Mouse (Mus musculus): ENCODE data around the gene Dpp6. TPM values are rescaled to one million over a fixed set of nuclear protein-coding genes. Genes with fewer than 3 reads are reported as not detected.

Gene Dpp6
- total and polyA plus RNA-seq, 3 experiments = 0.04 to 0.11 TPM; not detected in 1

DNA sequence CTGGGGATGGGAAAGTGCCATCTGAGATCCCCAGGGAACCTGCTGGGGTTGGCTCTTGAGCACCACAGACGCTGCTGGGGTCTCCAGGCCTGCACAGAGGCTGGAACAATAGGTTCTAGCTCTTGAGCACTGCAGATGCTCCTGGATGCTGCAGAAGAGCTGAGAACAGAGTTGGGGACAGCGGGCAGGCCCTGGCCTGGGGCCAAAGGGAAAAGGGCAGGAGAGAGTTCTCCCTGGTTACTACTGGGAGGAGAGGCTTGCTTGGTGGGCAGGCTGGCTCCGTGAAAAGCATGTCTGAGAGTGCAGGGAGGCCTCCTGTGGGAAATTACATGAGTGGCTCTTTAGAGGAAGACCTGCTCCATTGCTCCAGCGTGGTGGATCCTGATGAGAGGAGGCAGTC lies 432.9 kb downstream of the Dpp6 start:
- Histone ChIP-seq H3K4me1 (ENCODE audit: control insufficient read depth, insufficient read depth, low read length) (no peaks in the 10 kb centered on the region), H3K9ac (ENCODE audit: low read depth, low read length) (no peak overlapping the region), H3K27me3 (ENCODE audit: control insufficient read depth, insufficient read depth, low read length) (no peaks in the 10 kb centered on the region), H3K36me3 (ENCODE audit: control insufficient read depth, insufficient read depth, low read length) (no peaks in the 10 kb centered on the region), H3K4me3 (no peak overlapping the region), H3K79me2 (replicated peaks; ENCODE audit: control insufficient read depth, insufficient read depth, low read length) (no peaks in the 10 kb centered on the region), H3K27ac (no peak overlapping the region)
- no peak for DNase-seq
- intact Hi-C loops (cut with DNase I) = no loop called here
- no peak for TF ChIP-seq EP300 (IDR thresholded peaks at IDR 0.05; ENCODE audit: insufficient read depth, low read depth, low read length)
- no peak for TF ChIP-seq CTCF (IDR thresholded peaks at IDR 0.05)
- no peak for TF ChIP-seq POLR2A (IDR thresholded peaks at IDR 0.05; ENCODE audit: insufficient read depth, low read depth, low read length)
- 54% methylated on average over 4 of the region's 4 CpGs for WGBS

- 78% methylated on average over 3 of the region's 3 CpGs for WGBS
These were observed 433.9 kb downstream of the Dpp6 start for GRCm38 (mm10) chr5:27250906-27251305.

GRCm38 (mm10) chr5:27251361-27251760 lies 434.4 kb downstream of the Dpp6 start:
- Histone ChIP-seq H3K36me3 (ENCODE audit: control insufficient read depth, insufficient read depth, low read length) (no peaks in the 10 kb centered on the region), H3K4me3 (no peak overlapping the region), H3K4me1 (ENCODE audit: control insufficient read depth, insufficient read depth, low read length) (no peaks in the 10 kb centered on the region), H3K79me2 (replicated peaks; ENCODE audit: control insufficient read depth, insufficient read depth, low read length) (no peaks in the 10 kb centered on the region), H3K27me3 (ENCODE audit: control insufficient read depth, insufficient read depth, low read length) (no peaks in the 10 kb centered on the region), H3K27ac (no peak overlapping the region), H3K9ac (ENCODE audit: low read depth, low read length) (no peak overlapping the region)
- no peak for DNase-seq
- no peak for TF ChIP-seq EP300 (IDR thresholded peaks at IDR 0.05; ENCODE audit: insufficient read depth, low read depth, low read length)
- TF ChIP-seq POLR2A (IDR thresholded peaks at IDR 0.05; ENCODE audit: insufficient read depth, low read depth, low read length) = no peak
- no peak for TF ChIP-seq CTCF (IDR thresholded peaks at IDR 0.05)
- intact Hi-C loops (cut with DNase I) = no loop called here

More at GRCm38 (mm10) chr5:27250906-27251305, 433.9 kb downstream of the Dpp6 start:
- H3K36me3 ChIP-seq (ENCODE audit: control insufficient read depth, insufficient read depth, low read length) = no peaks in the 10 kb centered on the region
- H3K4me1 ChIP-seq (ENCODE audit: control insufficient read depth, insufficient read depth, low read length) = no peaks in the 10 kb centered on the region
- no peak for DNase-seq
- no peak overlapping the region for H3K27ac ChIP-seq
- H3K79me2 ChIP-seq (replicated peaks; ENCODE audit: control insufficient read depth, insufficient read depth, low read length) = no peaks in the 10 kb centered on the region
- H3K27me3 ChIP-seq (ENCODE audit: control insufficient read depth, insufficient read depth, low read length) = no peaks in the 10 kb centered on the region
- no peak for TF ChIP-seq CTCF (IDR thresholded peaks at IDR 0.05)
- TF ChIP-seq EP300 (IDR thresholded peaks at IDR 0.05; ENCODE audit: insufficient read depth, low read depth, low read length) = no peak
- no peak for TF ChIP-seq POLR2A (IDR thresholded peaks at IDR 0.05; ENCODE audit: insufficient read depth, low read depth, low read length)
- intact Hi-C loops (cut with DNase I) = no loop called here
- no peak overlapping the region for H3K4me3 ChIP-seq
- no peak overlapping the region for H3K9ac ChIP-seq (ENCODE audit: low read depth, low read length)

DNA sequence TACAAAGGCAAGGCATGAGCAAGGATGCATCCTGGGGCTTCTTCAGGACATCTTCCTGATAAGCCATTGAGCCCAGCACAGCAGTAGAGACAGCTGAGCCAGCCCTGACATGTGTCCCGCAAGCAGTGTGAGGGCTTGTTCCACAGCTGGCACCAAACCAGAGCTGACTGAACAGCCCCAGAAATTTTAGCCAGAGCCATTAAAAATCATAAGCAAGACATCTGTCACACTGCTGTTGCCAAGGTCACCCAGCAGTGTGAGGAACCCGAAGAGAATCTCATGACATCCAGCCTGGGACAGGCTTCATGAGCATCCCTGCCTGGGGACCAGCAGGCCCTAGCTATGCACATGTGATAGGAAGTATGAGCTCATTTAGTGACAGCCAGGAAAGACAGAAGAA lies 438.2 kb downstream of the Dpp6 start:
- H3K9ac ChIP-seq (ENCODE audit: low read depth, low read length) = no peak overlapping the region
- no peaks in the 10 kb centered on the region for H3K36me3 ChIP-seq (ENCODE audit: control insufficient read depth, insufficient read depth, low read length)
- H3K27me3 ChIP-seq (ENCODE audit: control insufficient read depth, insufficient read depth, low read length) = no peaks in the 10 kb centered on the region
- DNase-seq = no peak
- intact Hi-C loops (cut with DNase I) = no loop called here
- no peaks in the 10 kb centered on the region for H3K79me2 ChIP-seq (replicated peaks; ENCODE audit: control insufficient read depth, insufficient read depth, low read length)
- TF ChIP-seq POLR2A (IDR thresholded peaks at IDR 0.05; ENCODE audit: insufficient read depth, low read depth, low read length) (no peak), EP300 (IDR thresholded peaks at IDR 0.05; ENCODE audit: insufficient read depth, low read depth, low read length) (no peak), CTCF (IDR thresholded peaks at IDR 0.05) (no peak)
- no peak overlapping the region for H3K27ac ChIP-seq
- WGBS = 71% methylated on average over 2 of the region's 2 CpGs
- H3K4me1 ChIP-seq (ENCODE audit: control insufficient read depth, insufficient read depth, low read length) = no peaks in the 10 kb centered on the region
- H3K4me3 ChIP-seq = no peak overlapping the region

DNA sequence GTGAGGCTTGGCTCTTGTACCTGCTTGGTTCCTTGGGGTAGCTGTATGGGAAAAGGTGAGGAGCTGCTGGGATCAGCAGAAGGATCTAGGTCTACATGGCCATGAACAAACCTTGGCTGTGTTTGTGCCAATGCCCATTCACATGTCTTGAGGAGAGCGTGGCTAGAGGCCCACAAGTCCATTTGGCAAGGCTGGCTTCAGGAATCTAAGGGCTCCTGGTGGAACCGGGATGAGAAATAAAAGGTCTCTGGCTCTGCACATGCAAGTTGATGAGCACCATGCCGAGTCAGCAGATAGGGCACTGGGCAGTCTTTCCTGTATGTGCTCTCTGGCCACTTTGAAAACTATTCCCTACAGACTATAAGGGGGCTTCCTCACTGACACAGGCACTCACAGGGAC lies 441.6 kb downstream of the Dpp6 start:
- intact Hi-C loops (cut with DNase I) = no loop called here
- 68% methylated on average over 3 of the region's 3 CpGs for WGBS
- H3K27me3 ChIP-seq (ENCODE audit: control insufficient read depth, insufficient read depth, low read length) = no peaks in the 10 kb centered on the region
- no peaks in the 10 kb centered on the region for H3K36me3 ChIP-seq (ENCODE audit: control insufficient read depth, insufficient read depth, low read length)
- no peak overlapping the region for H3K9ac ChIP-seq (ENCODE audit: low read depth, low read length)
- H3K4me3 ChIP-seq = no peak overlapping the region
- TF ChIP-seq CTCF (IDR thresholded peaks at IDR 0.05) (no peak), EP300 (IDR thresholded peaks at IDR 0.05; ENCODE audit: insufficient read depth, low read depth, low read length) (no peak), POLR2A (IDR thresholded peaks at IDR 0.05; ENCODE audit: insufficient read depth, low read depth, low read length) (no peak)
- H3K27ac ChIP-seq = no peak overlapping the region
- H3K79me2 ChIP-seq (replicated peaks; ENCODE audit: control insufficient read depth, insufficient read depth, low read length) = no peaks in the 10 kb centered on the region
- no peaks in the 10 kb centered on the region for H3K4me1 ChIP-seq (ENCODE audit: control insufficient read depth, insufficient read depth, low read length)
- DNase-seq = no peak

- Histone ChIP-seq H3K36me3 (ENCODE audit: control insufficient read depth, insufficient read depth, low read length) (no peaks in the 10 kb centered on the region), H3K27ac (no peak overlapping the region), H3K4me3 (no peak overlapping the region), H3K9ac (ENCODE audit: low read depth, low read length) (no peak overlapping the region), H3K4me1 (ENCODE audit: control insufficient read depth, insufficient read depth, low read length) (no peaks in the 10 kb centered on the region), H3K79me2 (replicated peaks; ENCODE audit: control insufficient read depth, insufficient read depth, low read length) (no peaks in the 10 kb centered on the region), H3K27me3 (ENCODE audit: control insufficient read depth, insufficient read depth, low read length) (no peaks in the 10 kb centered on the region)
- DNase-seq = no peak
- intact Hi-C loops (cut with DNase I) = no loop called here
- WGBS = 10% methylated on average over 27 of the region's 27 CpGs
- TF ChIP-seq POLR2A (IDR thresholded peaks at IDR 0.05; ENCODE audit: insufficient read depth, low read depth, low read length) = no peak
- TF ChIP-seq EP300 (IDR thresholded peaks at IDR 0.05; ENCODE audit: insufficient read depth, low read depth, low read length) = no peak
- TF ChIP-seq CTCF (IDR thresholded peaks at IDR 0.05) = no peak
These were observed 445.0 kb downstream of the Dpp6 start for GRCm38 (mm10) chr5:27261746-27262727.
